Mouse (Mus musculus): Measurements from ENCODE around the gene Tango2. TPM values are rescaled to one million over a fixed set of nuclear protein-coding genes. Genes with fewer than 3 reads are reported as not detected.

The Tango2 gene
- total and polyA plus RNA-seq, 3 experiments: 3.8 to 10.8 (median 9.6) TPM

DNA sequence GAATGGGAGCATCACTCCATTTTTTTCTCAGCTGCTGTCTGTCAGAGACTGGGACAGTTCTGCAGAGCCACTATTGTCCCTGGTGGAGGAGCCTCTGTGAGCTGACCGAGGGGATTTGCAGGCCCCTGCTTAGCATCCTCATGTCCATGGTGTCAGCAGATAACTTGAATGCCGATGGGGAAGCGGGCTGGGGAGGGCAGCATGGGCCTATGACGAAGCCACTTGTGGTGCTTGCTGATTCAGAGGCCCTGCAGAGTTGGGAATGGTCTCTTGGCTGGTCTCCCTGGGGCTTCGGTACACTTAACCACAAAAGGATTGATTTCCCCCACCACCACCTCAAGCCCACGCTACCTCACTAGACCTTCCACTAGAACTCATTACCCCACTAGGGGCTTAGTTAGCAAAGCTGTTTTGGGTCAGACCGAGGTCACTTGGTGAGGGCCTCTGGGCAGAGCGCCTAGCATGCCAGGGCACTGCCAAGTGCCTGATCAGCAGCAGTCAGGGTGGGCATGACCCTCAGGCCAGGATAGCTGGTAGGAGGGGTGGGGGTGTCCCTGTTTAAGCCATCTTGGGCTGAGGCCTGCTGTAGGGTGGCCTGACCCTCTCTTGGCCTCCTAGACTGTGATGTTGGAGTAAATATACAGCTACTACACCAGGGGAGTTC, 31.6 kb upstream of the Tango2 start:
- no peak for TF ChIP-seq ZC3H11A (IDR thresholded peaks at IDR 0.05; ENCODE audit: low read depth, low read length)
- no peak for TF ChIP-seq RCOR1 (conservative IDR thresholded peaks at IDR 0.05; ENCODE audit: low read depth, low read length)
- no peak for TF ChIP-seq BHLHE40 (IDR thresholded peaks at IDR 0.05; ENCODE audit: low read depth, low read length)
- TF ChIP-seq USF2 (conservative IDR thresholded peaks at IDR 0.05; ENCODE audit: low read depth, low read length): no peak
- TF ChIP-seq ETS1 (conservative IDR thresholded peaks at IDR 0.05; ENCODE audit: low read depth, low read length): no peak
- TF ChIP-seq ZNF384 (IDR thresholded peaks at IDR 0.05; ENCODE audit: low read depth, low read length): no peak
- no peak for TF ChIP-seq TCF12 (IDR thresholded peaks at IDR 0.05; ENCODE audit: low read depth, low read length)
- no peak for DNase-seq (ENCODE audit: extremely low read depth)
- in situ Hi-C loops (cut with MboI; ENCODE audit: low pct_ligation_motif_present, low pct_unique_long_range_greater_than_20kb, low sequenced_read_pairs): no loop called here
- H3K27me3 ChIP-seq (replicated peaks): no peaks in the 10 kb centered on the region
- dilution Hi-C loops (cut with MboI; ENCODE audit: extremely low pct_ligation_motif_present, extremely low pct_unique_long_range_greater_than_20kb, low sequenced_read_pairs): no loop called here
- no peak overlapping the region for H3K9ac ChIP-seq (ENCODE audit: insufficient read depth, low read depth)
- H3K4me2 ChIP-seq (ENCODE audit: insufficient read depth, low read depth, poor library complexity, severe bottlenecking): no peak overlapping the region
- H3K9me3 ChIP-seq (replicated peaks; ENCODE audit: low read length): no peaks in the 10 kb centered on the region
- no peaks in the 10 kb centered on the region for H3K79me2 ChIP-seq (replicated peaks; ENCODE audit: control insufficient read depth, extremely low read depth, insufficient read depth, poor library complexity, severe bottlenecking)
- no peak overlapping the region for H3K27ac ChIP-seq (ENCODE audit: insufficient read depth, low read depth)
- H3K4me3 ChIP-seq (replicated peaks in 1 of 3; ENCODE audit: low read depth in 2 of 3, low read length in 2 of 3, poor library complexity in 1 of 3): no peak overlapping the region
- peaks cover 8 to 14% of the 10 kb centered on the region in 2 experiments for H3K4me1 ChIP-seq (ENCODE audit: control insufficient read depth in 1 of 2, insufficient read depth in 2 of 2)
- no peaks in the 10 kb centered on the region for H3K36me3 ChIP-seq (replicated peaks in 1 of 2; ENCODE audit: control insufficient read depth in 1 of 2, insufficient read depth in 1 of 2, low read length in 1 of 2)

DNA sequence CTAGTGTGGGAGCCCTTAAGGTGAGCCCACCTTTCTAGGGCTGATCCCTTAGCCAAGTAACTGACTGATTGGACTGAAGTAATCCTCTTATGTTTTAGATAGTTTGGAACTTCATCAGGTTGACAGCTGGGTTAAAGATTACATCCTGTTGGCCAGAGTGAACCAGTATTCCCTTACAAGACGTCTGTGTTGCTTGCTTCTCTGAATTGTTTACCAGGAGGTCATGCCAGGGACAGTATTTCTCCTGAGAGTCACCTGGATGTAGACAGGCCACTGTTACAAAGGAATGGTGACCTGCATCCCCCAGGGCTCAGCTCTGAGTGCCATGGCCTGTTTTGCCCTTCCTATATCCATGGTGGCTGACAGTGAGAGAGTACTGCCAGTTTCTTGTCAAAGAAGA, 30.6 kb upstream of the Tango2 start:
- in situ Hi-C loops (cut with MboI; ENCODE audit: low pct_ligation_motif_present, low pct_unique_long_range_greater_than_20kb, low sequenced_read_pairs): no loop called here
- Histone ChIP-seq H3K4me3 (replicated peaks in 1 of 3; ENCODE audit: low read depth in 2 of 3, low read length in 2 of 3, poor library complexity in 1 of 3) (no peak overlapping the region), H3K36me3 (replicated peaks in 1 of 2; ENCODE audit: control insufficient read depth in 1 of 2, insufficient read depth in 1 of 2, low read length in 1 of 2) (no peaks in the 10 kb centered on the region), H3K27ac (ENCODE audit: insufficient read depth, low read depth) (no peak overlapping the region), H3K4me1 (ENCODE audit: control insufficient read depth in 1 of 2, insufficient read depth in 2 of 2) (peaks cover 8 to 14% of the 10 kb centered on the region in 2 experiments), H3K27me3 (replicated peaks) (no peaks in the 10 kb centered on the region), H3K9ac (ENCODE audit: insufficient read depth, low read depth) (no peak overlapping the region), H3K79me2 (replicated peaks; ENCODE audit: control insufficient read depth, extremely low read depth, insufficient read depth, poor library complexity, severe bottlenecking) (no peaks in the 10 kb centered on the region), H3K4me2 (ENCODE audit: insufficient read depth, low read depth, poor library complexity, severe bottlenecking) (no peak overlapping the region), H3K9me3 (replicated peaks; ENCODE audit: low read length) (no peaks in the 10 kb centered on the region)
- DNase-seq (ENCODE audit: extremely low read depth): no peak
- TF ChIP-seq RAD21 (IDR thresholded peaks at IDR 0.05; ENCODE audit: low read depth, low read length) (no peak), UBTF (IDR thresholded peaks at IDR 0.05; ENCODE audit: low read depth, low read length) (no peak), ETS1 (conservative IDR thresholded peaks at IDR 0.05; ENCODE audit: low read depth, low read length) (no peak), JUND (conservative IDR thresholded peaks at IDR 0.05; ENCODE audit: low read depth, low read length) (no peak), KAT2A (IDR thresholded peaks at IDR 0.05; ENCODE audit: insufficient replicate concordance, low read length) (no peak), USF2 (conservative IDR thresholded peaks at IDR 0.05; ENCODE audit: low read depth, low read length) (no peak), POLR2AphosphoS2 (IDR thresholded peaks at IDR 0.05; ENCODE audit: low read depth, low read length) (no peak), CHD1 (IDR thresholded peaks at IDR 0.05; ENCODE audit: low read depth, low read length) (no peak), MYC (IDR thresholded peaks at IDR 0.05; ENCODE audit: low read depth, low read length) (no peak), NELFE (IDR thresholded peaks at IDR 0.05; ENCODE audit: low read depth, low read length) (no peak), TCF12 (IDR thresholded peaks at IDR 0.05; ENCODE audit: low read depth, low read length) (no peak), ZKSCAN1 (IDR thresholded peaks at IDR 0.05; ENCODE audit: borderline replicate concordance, low read depth, low read length) (no peak), SIN3A (IDR thresholded peaks at IDR 0.05; ENCODE audit: low read length) (no peak), MAZ (IDR thresholded peaks at IDR 0.05; ENCODE audit: low read depth, low read length) (no peak), JUN (IDR thresholded peaks at IDR 0.05; ENCODE audit: insufficient read depth, low read depth, low read length) (no peak), SMC3 (IDR thresholded peaks at IDR 0.05; ENCODE audit: low read depth, low read length) (no peak), RCOR1 (conservative IDR thresholded peaks at IDR 0.05; ENCODE audit: low read depth, low read length) (no peak), USF1 (IDR thresholded peaks at IDR 0.05; ENCODE audit: low read depth, low read length) (no peak)
- dilution Hi-C loops (cut with MboI; ENCODE audit: extremely low pct_ligation_motif_present, extremely low pct_unique_long_range_greater_than_20kb, low sequenced_read_pairs): no loop called here
